Mouse (Mus musculus) cortical plate, adult 2 months (tissue): Measurements from ENCODE around the gene Evc2.

Source experiments
- CTCF ChIP-seq: fragments of 200-500 bp; IDR thresholded peaks from 2 replicates; pipeline ENCODE4 v1.5.1; 2011; ENCODE audit warnings: mild to moderate bottlenecking, control low read depth, low read length; ENCODE audit not compliant: insufficient read depth; ENCODE audit errors: extremely low read depth
- POLR2A ChIP-seq: fragments of 200-500 bp; IDR thresholded peaks from 2 replicates; pipeline ENCODE4 v1.6.1; 2011; ENCODE audit warnings: mild to moderate bottlenecking, low read length, control low read depth; ENCODE audit not compliant: insufficient read depth; ENCODE audit errors: extremely low read depth

GRCm38 (mm10) chr5:37442767-37443166 lies 104.5 kb downstream of the Evc2 start:
- TF ChIP-seq CTCF (no peak), POLR2A (no peak)
